ENCODE assay signal across 32 mouse cellular contexts in the genomic region with DNA sequence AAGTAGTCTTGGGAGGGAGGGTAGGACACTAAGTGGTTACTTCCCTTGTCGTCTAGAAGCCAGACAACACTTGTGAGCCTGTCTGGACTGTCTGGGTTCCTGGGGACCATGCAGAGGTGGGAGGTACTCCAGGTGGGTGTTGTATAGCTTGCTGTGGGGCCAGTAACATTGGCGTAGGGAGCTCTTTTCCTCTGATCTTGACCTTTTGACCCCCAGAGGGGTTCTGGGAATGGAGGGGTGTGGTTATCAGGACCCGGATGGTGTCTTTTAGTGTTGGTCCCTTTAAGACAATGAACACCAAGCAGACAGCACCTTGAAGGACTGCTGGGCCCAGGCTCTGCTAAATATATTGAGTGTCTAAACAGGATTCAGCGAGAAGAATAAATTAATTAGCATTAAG. TPM values are rescaled to one million over a fixed set of nuclear protein-coding genes. Genes with fewer than 3 reads are reported as not detected.
DNase-seq lines count a peak whose midpoint lies in the region; TF ChIP-seq lines count a peak whose summit lies in the region.
"Had no signal": no experiment of that assay in that cellular context is flagged by ENCODE, and none has a peak within 500 bp of the region (broad histone marks: within the 10 kb centered on the region; RNA-seq: fewer than 3 reads in every experiment).

No protein-coding gene starts in this region.

- intact Hi-C loops in heart, postnatal 10 days (cut with DNase I), result no loop called here

- no peak for TF ChIP-seq CTCF in layer of hippocampus, adult 2 months (conservative IDR thresholded peaks at IDR 0.05)
- TF ChIP-seq CTCF in small intestine, adult 2 months (IDR thresholded peaks at IDR 0.05; ENCODE audit: extremely low read depth, insufficient read length, insufficient replicate concordance, low read depth, low read length), result no peak

- H3K27me3 ChIP-seq in small intestine, adult 2 months (ENCODE audit: control insufficient read depth, insufficient read depth, low read length), result no peaks in the 10 kb centered on the region
- H3K27me3 ChIP-seq: embryonic facial prominence, embryonic 13.5 days; forebrain, embryonic 12.5 days; forebrain, embryonic 15.5 days; heart, embryonic 13.5 days; hindbrain, embryonic 13.5 days had no signal

- WGBS in small intestine, adult 2 months, result 42% methylated on average over 4 of the region's 4 CpGs

- H3K27ac ChIP-seq in layer of hippocampus, adult 2 months, result 0 out of 2 replicates have a peak overlapping the region, but pooled peaks have one; percentile 23
- peak overlapping the region; percentile 26; the same call in 1 of the 2 replicates for H3K27ac ChIP-seq in small intestine, adult 2 months (ENCODE audit: insufficient read depth, low read depth, low read length)
- H3K27ac ChIP-seq: embryonic facial prominence, embryonic 10.5 days; embryonic facial prominence, embryonic 13.5 days; forebrain, embryonic 12.5 days; forebrain, embryonic 15.5 days; heart, embryonic 10.5 days; heart, embryonic 13.5 days; hindbrain, embryonic 10.5 days; hindbrain, embryonic 13.5 days had no signal

- DNase-seq in heart, adult 11 months, result peak; percentile 88
- no peak for DNase-seq in heart, postnatal 10 days
- no peak for DNase-seq in layer of hippocampus, adult 2 months (ENCODE audit: low spot score in 2 of 2)
- no peak for DNase-seq in layer of hippocampus, postnatal 10 days (ENCODE audit: low spot score in 2 of 2)
- DNase-seq in R1 (ENCODE audit: low read depth, low spot score), result peak; percentile 31
- DNase-seq in kidney, postnatal 10 days, result no peak
- DNase-seq: adrenal gland, adult 2 months; adrenal gland, postnatal 14 days; B cell, adult 2 months; cerebellum, adult 11-12 months; cerebellum, adult 8-10 months; cerebellum, postnatal 10 days; cerebellum, postnatal 36 days; embryo, embryonic 11 days; gastrocnemius, postnatal 10 days; gastrocnemius, postnatal 36 days; heart, adult 18-20 months; heart, postnatal 36 days; kidney, adult 11 months had no signal

- H3K4me1 ChIP-seq in small intestine, adult 2 months (ENCODE audit: control insufficient read depth, insufficient read depth, insufficient read length, low read length), result peaks cover 7% of the 10 kb centered on the region; the same call in 1 of the 2 replicates
- H3K4me1 ChIP-seq: forebrain, embryonic 15.5 days; heart, embryonic 13.5 days had no signal

- H3K4me3 ChIP-seq in layer of hippocampus, adult 2 months, result no peak overlapping the region
- no peak overlapping the region for H3K4me3 ChIP-seq in small intestine, adult 2 months (ENCODE audit: low read depth, low read length)
- H3K4me3 ChIP-seq: embryonic facial prominence, embryonic 10.5 days; embryonic facial prominence, embryonic 13.5 days; erythroblast, embryonic 14.5 days; forebrain, embryonic 12.5 days; forebrain, embryonic 15.5 days; heart, embryonic 10.5 days; heart, embryonic 13.5 days; hindbrain, embryonic 10.5 days; hindbrain, embryonic 13.5 days had no signal

- no peak for TF ChIP-seq POLR2A in small intestine, adult 2 months (IDR thresholded peaks at IDR 0.05; ENCODE audit: low read depth, low read length)

- no peaks in the 10 kb centered on the region for H3K36me3 ChIP-seq in small intestine, adult 2 months (ENCODE audit: control insufficient read depth, insufficient read depth, low read length)
- H3K36me3 ChIP-seq: embryonic facial prominence, embryonic 10.5 days; embryonic facial prominence, embryonic 13.5 days; forebrain, embryonic 12.5 days; forebrain, embryonic 15.5 days; heart, embryonic 10.5 days; heart, embryonic 13.5 days; hindbrain, embryonic 10.5 days; hindbrain, embryonic 13.5 days had no signal

RNA-seq across cellular contexts. Expression of a gene that starts 36.9 kb away (rescaled TPM):
- 1 to 10 TPM; 2.3 to 3.8 TPM for total RNA-seq in heart, postnatal 10 days (2021)
- total RNA-seq in layer of hippocampus, adult 2 months (2021), result 10 to 100 TPM; 54.7 to 58.7 TPM
- total RNA-seq in layer of hippocampus, postnatal 10 days (2021), result 10 to 100 TPM; 42.8 to 45.5 TPM
- polyA plus RNA-seq in small intestine, adult 2 months (2012; rRNA removed), result 1.0 and 1.7 TPM in 2 replicates
- total RNA-seq: CH12.LX, MEL had no signal
- polyA plus RNA-seq: erythroblast, embryonic 14.5 days; inflammation-experienced regulatory T-cells, adult 6 months had no signal

Comparison
In these comparisons a context has a peak if more than half of its experiments do, and no peak if none do; other contexts are left out.
1. DNase-seq: peak in heart, adult 11 months (single experiment) and R1 (single experiment); none in heart, postnatal 10 days (0 of 2), layer of hippocampus, adult 2 months (0 of 2), layer of hippocampus, postnatal 10 days (0 of 2) and kidney, postnatal 10 days (single experiment).
2. RNA of a gene that starts 36.9 kb away (total RNA-seq): 54.7 to 58.7 TPM in layer of hippocampus, adult 2 months and 42.8 to 45.5 TPM in layer of hippocampus, postnatal 10 days; 2.3 to 3.8 TPM in heart, postnatal 10 days; every median in the first group is over 4 times any median in the second.